Mouse (Mus musculus): Measurements from ENCODE around the gene Fam24a. TPM values are rescaled to one million over a fixed set of nuclear protein-coding genes. Genes with fewer than 3 reads are reported as not detected.

The Fam24a gene
- total RNA-seq, 1 experiment from 2014 or later, result not detected

- ATAC-seq (replicated peaks; ENCODE audit: insufficient number of reproducible peaks, low FRiP score, low TSS enrichment, poor library complexity, severe bottlenecking), result no peak
Observed at GRCm38 (mm10) chr7:131371880-131372651, 38.4 kb downstream of the Fam24a start.

Other genes starting within 250 kb of the Fam24a start
- not detected in 3 replicates for gene 4933402N03Rik, start 187.6 kb upstream of the Fam24a start, total RNA-seq (2017)
- not detected in 3 replicates for gene 5430419D17Rik, start 159.5 kb upstream of the Fam24a start, total RNA-seq (2017)
- gene Cuzd1, start 11.6 kb upstream of the Fam24a start, total RNA-seq (2017), result not detected in 3 replicates
- not detected in 3 replicates for gene Fam24b, start 4.3 kb upstream of the Fam24a start, total RNA-seq (2017)
- gene 2310057M21Rik, start 28.9 kb downstream of the Fam24a start, total RNA-seq (2017), result 2.8 to 6.2 TPM (median 3.2 TPM) in 3 replicates
- gene Pstk, start 37.3 kb downstream of the Fam24a start, total RNA-seq (2017), result 18.9 to 36.5 TPM (median 23.7 TPM) in 3 replicates
- gene Ikzf5, start 76.7 kb downstream of the Fam24a start, total RNA-seq (2017), result 28.0 to 29.4 TPM (median 29.1 TPM) in 3 replicates
- 29.1 to 49.0 TPM (median 36.2 TPM) in 3 replicates for gene Acadsb, start 76.7 kb downstream of the Fam24a start, total RNA-seq (2017)
- gene Hmx3, start 209.0 kb downstream of the Fam24a start, total RNA-seq (2017), result not detected in 3 replicates
- gene Hmx2, start 214.9 kb downstream of the Fam24a start, total RNA-seq (2017), result not detected in 3 replicates
- 54.8 to 73.5 TPM (median 65.2 TPM) in 3 replicates for gene Bub3, start 226.4 kb downstream of the Fam24a start, total RNA-seq (2017)

Data from monocyte, adult 5-6 weeks (primary cell).